Mouse (Mus musculus): ENCODE data around the gene Car5b. TPM values are rescaled to one million over a fixed set of nuclear protein-coding genes. Genes with fewer than 3 reads are reported as not detected.

Gene Car5b
- polyA plus RNA-seq (2017; shearing (Covaris generic)) = 10 to 100 TPM in 1 of 2 experiments, 1 to 10 TPM in 1; 6.7 to 10.3 TPM

GRCm38 (mm10) chrX:164027607-164028289, at the start of gene Car5b:
Gene Car5b, minus strand, starts transcription at chrX:164027997.

GRCm38 (mm10) chrX:164076040-164076775, 48.4 kb upstream of the Car5b start, which contains the start of gene Siah1b:
Gene Siah1b, minus strand, starts transcription at chrX:164076493.

GRCm38 (mm10) chrX:163958467-163958875, 69.3 kb downstream of the Car5b start, which contains the start of gene Zrsr2:
Gene Zrsr2, minus strand, starts transcription at chrX:163958661.

Other genes with a start within 250 kb of the Car5b start
- gene Ap1s2, start 119.0 kb downstream of the Car5b start, polyA plus RNA-seq (2017; shearing (Covaris generic)) = 10 to 100 TPM; 11.5 to 26.7 TPM
- gene Zrsr2, start 69.3 kb downstream of the Car5b start, polyA plus RNA-seq (2017; shearing (Covaris generic)) = 10 to 100 TPM; 53.8 to 57.8 TPM
- 1 to 10 TPM; 7.3 to 7.8 TPM for gene Siah1b, start 48.5 kb upstream of the Car5b start, polyA plus RNA-seq (2017; shearing (Covaris generic))
- not detected for gene Cltrn, start 60.8 kb upstream of the Car5b start, polyA plus RNA-seq (2017; shearing (Covaris generic))
- under 1 TPM in 1 of 2 experiments, not detected in 1; 0.11 TPM for gene Ace2, start 111.3 kb upstream of the Car5b start, polyA plus RNA-seq (2017; shearing (Covaris generic))
- under 1 TPM in 1 of 2 experiments, not detected in 1; 0.17 TPM for gene Bmx, start 230.2 kb upstream of the Car5b start, polyA plus RNA-seq (2017; shearing (Covaris generic))
- gene Pir, start 241.4 kb upstream of the Car5b start, polyA plus RNA-seq (2017; shearing (Covaris generic)) = not detected

Data from activated CD4-positive, CD25-positive, alpha-beta regulatory T cell (primary cell).